Mouse (Mus musculus) heart, adult 2 months (tissue): ENCODE measurements around the gene Mvb12b.

Source experiments
- CTCF ChIP-seq: fragments of 200-600 bp; IDR thresholded peaks from 2 replicates; pipeline ENCODE4 v1.8.1; 2022; ENCODE audit warnings: antibody characterized with exemption, mild to moderate bottlenecking, moderate library complexity
- EP300 ChIP-seq: fragments of 200-500 bp; IDR thresholded peaks from 2 replicates; pipeline ENCODE4 v1.6.1; 2011; ENCODE audit warnings: low read depth, low read length, control low read depth; ENCODE audit not compliant: insufficient read depth
- POLR2A ChIP-seq: fragments of 200-500 bp; IDR thresholded peaks from 2 replicates; pipeline ENCODE4 v1.6.1; 2011; ENCODE audit warnings: mild to moderate bottlenecking, low read depth, low read length, control low read depth; ENCODE audit not compliant: insufficient read depth

GRCm38 (mm10) chr2:33736722-33737121 lies 151.0 kb downstream of the Mvb12b start:
- TF ChIP-seq CTCF (peak; percentile 98), EP300 (no peak), POLR2A (no peak)
